Mouse (Mus musculus): ENCODE results near the gene P4hb. TPM values are rescaled to one million over a fixed set of nuclear protein-coding genes. Genes with fewer than 3 reads are reported as not detected.

P4hb gene
- polyA plus RNA-seq, 1 experiment from 2014 or later = 289 TPM

- Histone ChIP-seq H3K9ac (no peak overlapping the region), H3K27ac (no peak overlapping the region), H3K9me3 (no peaks in the 10 kb centered on the region), H3K27me3 (0 out of 2 replicates have a peak, but pooled peaks cover 6% of the 10 kb centered on the region), H3K36me3 (peaks cover 52% of the 10 kb centered on the region), H3K4me3 (no peak overlapping the region), H3K4me1 (replicated peaks) (peaks cover 31% of the 10 kb centered on the region), H3K4me2 (no peak overlapping the region)
- WGBS = 40% methylated on average over 4 of the region's 4 CpGs
- no peak for ATAC-seq (ENCODE audit: low FRiP score)
These were observed 31.1 kb downstream of the P4hb start for GRCm38 (mm10) chr11:120541907-120542306.

- H3K36me3 ChIP-seq = peaks cover 33% of the 10 kb centered on the region
- H3K4me2 ChIP-seq = 0 out of 2 replicates have a peak overlapping the region, but pooled peaks have one; percentile 6
- peak overlapping the region; percentile 57 for H3K9ac ChIP-seq
- peaks cover 19% of the 10 kb centered on the region for H3K27me3 ChIP-seq
- H3K9me3 ChIP-seq = no peaks in the 10 kb centered on the region
- ATAC-seq (ENCODE audit: low FRiP score) = peak; percentile 67
- peaks cover 22% of the 10 kb centered on the region for H3K4me1 ChIP-seq (replicated peaks)
- no peak overlapping the region for H3K4me3 ChIP-seq
- peak overlapping the region; percentile 84 for H3K27ac ChIP-seq
- WGBS = 27% methylated on average over 10 of the region's 10 CpGs
These were observed 33.6 kb downstream of the P4hb start for GRCm38 (mm10) chr11:120539285-120540014.

DNA sequence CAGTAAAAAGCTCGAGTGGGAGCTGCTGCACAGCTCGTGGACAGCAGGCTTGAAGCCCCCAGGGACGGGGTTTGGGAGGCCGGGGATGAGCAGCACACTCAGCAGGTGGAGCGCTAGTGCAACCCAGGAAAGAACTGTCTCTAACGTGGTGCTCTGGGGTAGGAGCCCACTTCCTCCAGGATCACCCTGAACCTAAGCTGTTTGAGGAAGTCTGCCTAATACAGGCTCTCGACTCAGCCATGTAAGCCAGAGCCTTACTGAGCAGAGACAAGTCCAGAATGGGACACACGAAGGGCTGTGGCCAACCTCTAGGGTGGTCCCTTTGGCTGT is 34.1 kb downstream of the P4hb start:
- Histone ChIP-seq H3K27me3 (peaks cover 24% of the 10 kb centered on the region), H3K27ac (peak overlapping the region; percentile 84), H3K4me1 (replicated peaks) (peaks cover 22% of the 10 kb centered on the region), H3K4me2 (no peak overlapping the region), H3K9me3 (no peaks in the 10 kb centered on the region), H3K9ac (peak overlapping the region; percentile 57), H3K36me3 (peaks cover 28% of the 10 kb centered on the region), H3K4me3 (no peak overlapping the region)
- ATAC-seq (ENCODE audit: low FRiP score) = no peak
- whole genome bisulfite sequencing = 57% methylated on average over 8 of the region's 8 CpGs

DNA sequence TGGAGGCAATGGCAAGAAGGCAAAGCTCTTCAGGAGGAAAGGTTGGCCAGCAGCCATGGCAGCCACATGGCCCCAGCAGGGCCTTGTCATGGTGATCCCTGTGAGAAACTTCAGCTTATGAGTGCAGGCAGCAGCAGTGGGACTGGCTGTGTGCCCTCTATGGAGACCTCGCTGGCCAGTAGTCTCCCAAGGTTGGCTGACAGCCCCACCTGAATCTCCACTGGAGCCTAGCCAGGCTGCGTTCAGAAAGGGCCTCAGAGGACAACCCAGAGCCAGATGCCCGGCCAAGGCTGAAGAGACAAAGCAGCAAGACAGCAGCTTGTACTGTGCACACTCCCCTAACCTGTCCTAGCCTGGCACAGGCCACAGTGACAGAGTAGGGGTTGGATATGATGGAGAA is 34.6 kb downstream of the P4hb start:
- no peaks in the 10 kb centered on the region for H3K9me3 ChIP-seq
- peaks cover 28% of the 10 kb centered on the region for H3K27me3 ChIP-seq
- 73% methylated on average over 3 of the region's 3 CpGs for WGBS
- peak; percentile 25; the same call in 1 of the 2 replicates for ATAC-seq (ENCODE audit: low FRiP score)
- H3K9ac ChIP-seq = no peak overlapping the region
- peaks cover 22% of the 10 kb centered on the region for H3K4me1 ChIP-seq (replicated peaks)
- no peak overlapping the region for H3K4me2 ChIP-seq
- H3K27ac ChIP-seq = peak overlapping the region; percentile 84
- H3K36me3 ChIP-seq = peaks cover 23% of the 10 kb centered on the region
- H3K4me3 ChIP-seq = no peak overlapping the region

DNA sequence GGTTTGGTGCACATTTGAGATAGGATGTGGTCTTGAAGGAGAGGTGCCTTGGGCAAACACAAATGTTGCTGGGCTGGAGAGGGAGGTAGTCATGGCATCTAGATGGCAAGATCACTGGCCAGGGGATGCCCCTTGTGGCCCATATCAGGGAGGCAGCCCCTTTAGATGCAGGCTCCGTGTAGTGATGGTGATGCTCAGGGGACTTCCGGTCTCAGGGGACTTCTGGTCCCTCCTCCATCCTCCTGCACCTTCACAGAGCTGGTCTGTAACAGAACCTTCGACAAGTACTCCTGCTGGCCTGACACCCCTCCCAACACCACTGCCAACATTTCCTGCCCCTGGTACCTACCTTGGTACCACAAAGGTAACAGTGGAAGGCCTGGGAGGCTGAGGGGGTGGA is 37.2 kb downstream of the P4hb start:
- Histone ChIP-seq H3K27ac (no peak overlapping the region), H3K4me3 (no peak overlapping the region), H3K9ac (no peak overlapping the region), H3K27me3 (peaks cover 55% of the 10 kb centered on the region), H3K4me1 (replicated peaks) (peaks cover 26% of the 10 kb centered on the region), H3K4me2 (no peak overlapping the region), H3K36me3 (no peaks in the 10 kb centered on the region), H3K9me3 (no peaks in the 10 kb centered on the region)
- 73% methylated on average over 3 of the region's 3 CpGs for WGBS
- ATAC-seq (ENCODE audit: low FRiP score) = no peak

GRCm38 (mm10) chr11:120535145-120535544 is 37.9 kb downstream of the P4hb start:
- Histone ChIP-seq H3K4me1 (replicated peaks) (peaks cover 32% of the 10 kb centered on the region), H3K4me3 (no peak overlapping the region), H3K9ac (no peak overlapping the region), H3K9me3 (no peaks in the 10 kb centered on the region), H3K27me3 (peaks cover 62% of the 10 kb centered on the region), H3K36me3 (no peaks in the 10 kb centered on the region), H3K27ac (no peak overlapping the region), H3K4me2 (no peak overlapping the region)
- 75% methylated on average over 3 of the region's 3 CpGs for WGBS
- ATAC-seq (ENCODE audit: low FRiP score) = no peak

DNA sequence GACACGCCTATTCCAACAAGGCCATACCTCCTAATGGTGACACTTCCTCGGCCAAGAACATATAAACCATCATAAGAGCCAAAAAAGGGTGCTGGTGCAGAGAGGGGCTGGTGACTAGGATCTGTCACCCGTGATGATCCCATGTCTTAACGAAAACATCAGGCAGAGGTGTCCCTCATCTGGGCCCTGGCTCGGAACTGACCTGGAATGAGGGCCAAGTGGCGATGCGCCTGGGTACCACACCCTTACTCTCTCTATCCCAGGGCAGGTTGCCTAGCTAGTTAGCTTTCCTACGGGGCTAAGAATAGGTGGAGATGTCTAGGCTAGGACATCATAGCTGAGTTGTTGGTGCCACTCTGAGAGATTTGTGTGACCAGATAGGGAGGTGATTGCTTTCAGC is 39.0 kb downstream of the P4hb start:
- WGBS = 87% methylated on average over 8 of the region's 8 CpGs
- Histone ChIP-seq H3K9ac (no peak overlapping the region), H3K4me2 (no peak overlapping the region), H3K27ac (no peak overlapping the region), H3K4me1 (replicated peaks) (peaks cover 22% of the 10 kb centered on the region), H3K9me3 (no peaks in the 10 kb centered on the region), H3K4me3 (no peak overlapping the region), H3K27me3 (peaks cover 72% of the 10 kb centered on the region), H3K36me3 (no peaks in the 10 kb centered on the region)
- no peak for ATAC-seq (ENCODE audit: low FRiP score)

DNA sequence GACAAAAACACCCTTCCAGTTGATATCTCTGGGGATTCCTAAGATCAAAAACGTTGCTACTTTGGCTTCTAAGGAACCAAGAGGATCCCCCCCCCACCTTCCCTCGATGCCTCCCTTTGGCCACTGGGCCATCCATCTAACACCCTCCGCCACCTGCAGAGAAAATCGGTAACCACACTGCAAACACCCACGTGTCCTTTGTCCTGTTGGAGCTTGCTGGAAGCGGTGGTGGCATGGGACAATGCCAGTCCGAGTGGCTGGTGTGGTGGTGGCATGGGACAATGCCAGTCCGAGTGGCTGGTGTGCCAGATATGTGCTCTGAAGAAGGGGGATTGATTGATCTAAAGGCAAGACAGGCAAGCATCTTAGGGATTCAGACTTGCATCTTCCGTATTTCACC is 41.4 kb downstream of the P4hb start:
- Histone ChIP-seq H3K4me1 (replicated peaks) (peaks cover 11% of the 10 kb centered on the region), H3K36me3 (no peaks in the 10 kb centered on the region), H3K27me3 (peaks cover 84% of the 10 kb centered on the region), H3K9ac (no peak overlapping the region), H3K9me3 (no peaks in the 10 kb centered on the region), H3K27ac (no peak overlapping the region), H3K4me3 (peak overlapping the region; percentile 37; the same call in 1 of the 2 replicates), H3K4me2 (no peak overlapping the region)
- 30% methylated on average over 9 of the region's 9 CpGs for WGBS
- no peak for ATAC-seq (ENCODE audit: low FRiP score)

DNA sequence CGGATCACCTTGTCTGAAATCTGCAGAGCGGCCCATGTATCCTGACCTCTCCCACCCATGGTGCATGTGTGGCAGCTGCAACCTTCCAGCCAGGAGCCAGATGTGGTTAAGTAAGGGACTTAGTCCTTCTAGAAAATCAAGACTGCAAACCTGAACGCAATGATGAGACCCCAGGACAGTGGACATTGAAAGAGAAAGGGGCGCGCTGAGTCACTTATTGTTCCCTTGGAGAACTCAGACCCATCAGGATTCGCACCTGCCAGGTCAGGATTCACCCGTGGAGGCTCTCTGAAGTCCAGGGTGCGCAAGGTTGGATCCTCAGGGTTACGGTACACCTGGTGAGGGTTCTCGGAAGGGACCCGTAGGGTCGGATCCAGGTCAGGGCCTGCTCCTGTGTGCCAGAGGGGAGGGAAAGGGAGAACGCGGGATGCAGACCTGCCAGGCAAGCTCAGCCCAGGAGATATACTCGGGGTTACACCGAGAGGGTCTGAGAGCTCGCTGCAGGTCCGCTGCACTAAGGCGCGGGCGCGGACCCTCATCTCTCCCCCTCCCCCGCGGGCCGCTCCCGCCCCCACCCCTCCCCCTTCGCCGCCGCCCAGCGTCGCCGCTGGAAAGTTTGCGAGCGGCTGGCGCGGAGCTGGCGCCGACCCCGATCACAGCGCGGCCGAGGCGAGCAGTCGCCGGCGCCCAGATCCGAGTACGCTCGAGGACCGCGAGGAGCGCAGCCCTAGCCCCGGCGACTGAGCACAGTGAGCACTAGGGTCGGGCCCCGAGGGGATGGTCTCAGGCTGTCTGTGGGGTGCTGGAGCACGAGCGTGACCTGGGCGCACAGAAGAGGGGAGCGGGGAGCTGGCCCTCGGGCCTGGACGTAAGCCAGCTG is 42.7 kb downstream of the P4hb start, which contains the start of gene Gcgr:
Gene Gcgr, plus strand, starts transcription at position 615 of the 880 bp plus-strand sequence.
- 11% methylated on average over 39 of the region's 62 CpGs for WGBS
- H3K9ac ChIP-seq = peak within 1 kb of the TSS; percentile 63
- no peak for ATAC-seq (ENCODE audit: low FRiP score)

DNA sequence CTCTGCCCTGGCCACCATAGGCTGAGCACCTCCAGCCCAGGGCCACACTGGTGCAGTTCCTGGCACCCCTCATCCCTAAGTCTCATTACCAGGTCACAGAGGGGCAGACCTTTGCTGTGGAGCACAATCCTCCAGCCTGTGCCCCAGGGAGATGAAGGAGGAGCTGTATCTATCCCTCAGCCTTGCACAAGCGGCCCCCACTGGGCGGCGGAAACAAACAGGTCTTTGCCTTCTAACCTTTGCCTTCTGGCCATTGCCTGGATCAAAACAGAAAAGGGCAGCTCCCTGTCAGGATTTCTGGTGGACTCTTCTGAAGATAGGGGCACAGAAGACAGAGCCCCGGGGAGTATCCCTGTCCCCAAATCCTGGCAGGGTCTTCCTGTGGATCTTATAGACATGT is 44.1 kb downstream of the P4hb start:
- no peak overlapping the region for H3K9ac ChIP-seq
- H3K4me2 ChIP-seq = no peak overlapping the region
- WGBS = 65% methylated on average over 4 of the region's 4 CpGs
- ATAC-seq (ENCODE audit: low FRiP score) = no peak
- H3K27me3 ChIP-seq = peaks cover 71% of the 10 kb centered on the region
- H3K27ac ChIP-seq = no peak overlapping the region
- H3K9me3 ChIP-seq = no peaks in the 10 kb centered on the region
- no peaks in the 10 kb centered on the region for H3K36me3 ChIP-seq
- H3K4me3 ChIP-seq = no peak overlapping the region
- peaks cover 11% of the 10 kb centered on the region for H3K4me1 ChIP-seq (replicated peaks)

More for the DNA sequence above, 42.7 kb downstream of the P4hb start, which contains the start of gene Gcgr:
- Histone ChIP-seq H3K4me3 (peak within 1 kb of the TSS; percentile 37), H3K9me3 (no peaks in the 10 kb centered on the region), H3K27me3 (peaks cover 84% of the 10 kb centered on the region), H3K4me2 (peak within 1 kb of the TSS; percentile 58), H3K36me3 (no peaks in the 10 kb centered on the region), H3K4me1 (replicated peaks) (peaks cover 11% of the 10 kb centered on the region), H3K27ac (no peak within 1 kb of the TSS)

DNA sequence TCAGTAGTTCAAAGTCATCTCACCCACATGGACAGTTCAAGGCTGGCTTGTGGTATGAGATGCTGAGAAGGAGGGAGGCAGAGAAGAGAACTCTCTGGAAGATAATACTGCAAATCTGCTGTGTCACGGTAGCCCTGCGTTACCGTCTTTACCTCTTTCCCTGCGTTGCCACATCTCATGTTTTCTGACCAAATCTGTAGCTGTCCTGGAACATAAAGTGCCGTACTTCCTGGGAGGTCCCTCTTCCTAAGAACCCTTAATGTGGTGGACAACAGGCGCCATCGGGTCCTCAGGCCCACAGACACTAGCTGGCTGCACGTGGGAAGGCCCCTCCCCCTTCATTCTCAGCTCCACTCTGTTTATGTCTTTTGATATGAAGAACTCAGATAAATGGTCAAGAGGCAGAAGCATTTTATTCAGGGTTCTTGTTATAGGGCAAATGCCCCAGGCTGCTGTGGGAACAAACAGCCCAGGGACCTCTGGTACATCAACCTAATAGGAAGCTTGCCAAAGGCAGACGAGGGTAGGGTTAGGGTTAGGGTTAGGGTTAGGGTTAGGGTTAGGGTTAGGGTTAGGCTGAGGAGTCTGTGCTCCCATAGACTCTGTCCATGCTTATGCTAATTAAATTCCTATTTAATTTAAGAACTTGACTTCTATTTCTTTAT is 45.2 kb downstream of the P4hb start:
- 0 out of 2 replicates have a peak overlapping the region, but pooled peaks have one; percentile 8 for H3K9ac ChIP-seq
- no peak overlapping the region for H3K4me2 ChIP-seq
- peaks cover 11% of the 10 kb centered on the region for H3K4me1 ChIP-seq (replicated peaks)
- H3K27me3 ChIP-seq = peaks cover 60% of the 10 kb centered on the region
- WGBS = 86% methylated on average over 9 of the region's 9 CpGs
- no peak overlapping the region for H3K4me3 ChIP-seq
- H3K36me3 ChIP-seq = no peaks in the 10 kb centered on the region
- no peak for ATAC-seq (ENCODE audit: low FRiP score)
- H3K27ac ChIP-seq = no peak overlapping the region
- no peaks in the 10 kb centered on the region for H3K9me3 ChIP-seq

DNA sequence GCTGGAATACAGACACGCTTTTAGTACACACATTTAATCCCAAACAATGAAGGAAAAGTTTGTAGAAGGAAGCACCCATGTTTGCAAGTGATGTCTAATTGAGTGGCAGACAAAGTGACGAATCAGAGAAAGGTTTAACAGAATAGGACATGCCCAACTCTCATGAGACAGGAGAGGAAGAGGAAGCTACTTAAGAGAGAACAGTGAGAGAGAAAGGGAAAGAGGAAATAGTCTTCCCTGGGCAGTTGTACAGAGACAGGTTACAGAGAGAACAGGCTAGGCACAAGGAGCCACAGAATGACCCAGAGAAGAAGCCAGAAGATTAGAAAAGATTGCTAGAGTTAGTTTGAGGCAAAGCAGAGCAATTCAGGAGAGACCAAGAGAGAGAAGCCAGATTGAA is 47.1 kb downstream of the P4hb start:
- Histone ChIP-seq H3K36me3 (no peaks in the 10 kb centered on the region), H3K9me3 (no peaks in the 10 kb centered on the region), H3K4me1 (replicated peaks) (peaks cover 8% of the 10 kb centered on the region), H3K4me2 (no peak overlapping the region), H3K27me3 (peaks cover 42% of the 10 kb centered on the region), H3K9ac (no peak overlapping the region), H3K27ac (no peak overlapping the region), H3K4me3 (no peak overlapping the region)
- WGBS = 78% methylated on average over 2 of the region's 2 CpGs
- ATAC-seq (ENCODE audit: low FRiP score) = no peak
